Mouse (Mus musculus) MEL (cell line): ENCODE data around the gene Slc20a1.

Source experiments
- CTCF ChIP-seq, 3 experiments: IDR thresholded peaks in 2 of 3; conservative IDR thresholded peaks in 1 of 3; 2 replicates each; pipeline ENCODE4 v1.5.1; 2011 to 2012; ENCODE audit warnings: low read length in 3 of 3, low read depth in 2 of 3, mild to moderate bottlenecking in 2 of 3, improper control_type of control experiment in 1 of 3, inconsistent platforms in 1 of 3, mixed read lengths in 1 of 3, moderate library complexity in 1 of 3; ENCODE audit not compliant: control insufficient read depth in 1 of 3, insufficient read depth in 1 of 3, poor library complexity in 1 of 3, severe bottlenecking in 1 of 3
- EP300 ChIP-seq, 2 experiments: IDR thresholded peaks; 2 replicates each; pipeline ENCODE4 v1.6.1; 2011; ENCODE audit warnings: improper control_type of control experiment in 2 of 2, low read length in 2 of 2, low read depth in 1 of 2, mild to moderate bottlenecking in 1 of 2
- ETS1 ChIP-seq: IDR thresholded peaks from 2 replicates; pipeline ENCODE4 v1.6.1; 2012; ENCODE audit warnings: low read depth, mild to moderate bottlenecking, inconsistent platforms, low read length, improper control_type of control experiment, moderate library complexity
- HCFC1 ChIP-seq: IDR thresholded peaks from 2 replicates; pipeline ENCODE4 v1.6.1; 2012; ENCODE audit warnings: low read depth, mild to moderate bottlenecking, inconsistent platforms, low read length, improper control_type of control experiment, moderate library complexity
- MAFK ChIP-seq: IDR thresholded peaks from 2 replicates; pipeline ENCODE4 v1.6.1; 2011; ENCODE audit warnings: low read depth, mild to moderate bottlenecking, low read length, improper control_type of control experiment, borderline replicate concordance
- MAZ ChIP-seq: IDR thresholded peaks from 2 replicates; pipeline ENCODE4 v1.6.1; 2012; ENCODE audit warnings: low read depth, mild to moderate bottlenecking, inconsistent platforms, low read length, improper control_type of control experiment
- POLR2A ChIP-seq, 2 experiments: IDR thresholded peaks; 2 replicates each; pipeline ENCODE4 v1.6.1; 2011 to 2012; ENCODE audit warnings: low read length in 2 of 2, mild to moderate bottlenecking in 2 of 2, control low read depth in 1 of 2, improper control_type of control experiment in 1 of 2, low read depth in 1 of 2, moderate library complexity in 1 of 2; ENCODE audit not compliant: control insufficient read depth in 1 of 2, insufficient read depth in 1 of 2, poor library complexity in 1 of 2
- POLR2AphosphoS5 ChIP-seq: IDR thresholded peaks from 2 replicates; pipeline ENCODE4 v1.6.1; 2012; ENCODE audit warnings: low read depth, borderline replicate concordance, mild to moderate bottlenecking, inconsistent platforms, low read length, moderate library complexity, mixed read lengths
- RAD21 ChIP-seq: IDR thresholded peaks from 2 replicates; pipeline ENCODE4 v1.6.1; 2011; ENCODE audit warnings: mild to moderate bottlenecking, low read depth, low read length, improper control_type of control experiment
- TBP ChIP-seq: IDR thresholded peaks from 2 replicates; pipeline ENCODE4 v1.8.0; 2011; ENCODE audit warnings: low read depth, low read length, improper control_type of control experiment
- TCF12 ChIP-seq: IDR thresholded peaks from 2 replicates; pipeline ENCODE4 v1.6.1; 2014; ENCODE audit warnings: low read depth, mild to moderate bottlenecking, inconsistent platforms, low read length, improper control_type of control experiment, moderate library complexity
- USF1 ChIP-seq: IDR thresholded peaks from 2 replicates; pipeline ENCODE4 v1.6.1; 2014; ENCODE audit warnings: low read depth, mild to moderate bottlenecking, inconsistent platforms, low read length, improper control_type of control experiment, moderate library complexity
- USF2 ChIP-seq, 2 experiments: IDR thresholded peaks; 2 replicates each; pipeline ENCODE4 v1.6.1; 2011 to 2012; ENCODE audit warnings: improper control_type of control experiment in 2 of 2, low read length in 2 of 2, borderline replicate concordance in 1 of 2, inconsistent platforms in 1 of 2, low read depth in 1 of 2, mild to moderate bottlenecking in 1 of 2; ENCODE audit not compliant: insufficient read depth in 1 of 2
- ZMIZ1 ChIP-seq: IDR thresholded peaks from 2 replicates; pipeline ENCODE4 v1.6.1; 2012; ENCODE audit warnings: low read depth, mild to moderate bottlenecking, inconsistent platforms, low read length, improper control_type of control experiment, moderate library complexity

DNA sequence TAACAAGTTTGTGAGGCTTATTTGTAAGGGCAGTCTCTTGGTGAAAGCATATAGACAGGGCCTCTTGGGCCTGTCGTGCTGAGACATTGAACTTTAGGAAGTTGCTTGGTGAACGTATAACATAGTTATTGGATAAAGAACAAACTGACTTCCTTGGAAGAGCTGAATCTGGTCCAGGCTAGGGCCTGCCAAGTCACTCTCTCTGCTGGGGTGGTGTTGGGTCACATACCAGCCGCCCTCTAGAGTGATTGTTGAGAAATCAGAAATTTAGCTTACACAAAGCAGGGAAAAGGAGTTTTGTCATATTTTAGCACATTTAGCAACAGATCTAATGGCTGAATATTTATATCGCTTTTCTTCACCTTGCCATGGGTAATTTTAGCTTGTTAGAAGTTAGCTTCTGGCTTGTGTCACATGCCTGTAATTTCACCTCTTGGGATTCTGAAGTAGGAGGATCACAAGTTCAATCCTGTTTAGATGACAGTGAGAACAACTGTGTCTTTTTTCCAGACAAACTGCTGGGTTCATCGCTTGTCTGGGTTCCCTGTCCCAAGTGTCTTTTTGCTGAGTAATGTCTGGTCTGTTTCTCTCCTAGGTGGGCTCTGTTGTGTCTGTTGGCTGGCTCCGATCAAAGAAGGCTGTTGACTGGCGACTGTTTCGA, 11.7 kb downstream of the Slc20a1 start:
- TF ChIP-seq EP300 (IDR thresholded peaks at IDR 0.05; ENCODE audit: low read depth in 1 of 2, low read length in 2 of 2) (no peak), ZMIZ1 (no peak), RAD21 (no peak), CTCF (IDR thresholded peaks at IDR 0.05 in 2 of 3, conservative IDR thresholded peaks at IDR 0.05 in 1 of 3; ENCODE audit: control insufficient read depth in 1 of 3, insufficient read depth in 1 of 3, low read depth in 2 of 3, low read length in 3 of 3, poor library complexity in 1 of 3, severe bottlenecking in 1 of 3) (no peak), HCFC1 (no peak), MAFK (no peak), USF2 (IDR thresholded peaks at IDR 0.05; ENCODE audit: borderline replicate concordance in 1 of 2, insufficient read depth in 1 of 2, low read depth in 1 of 2, low read length in 2 of 2) (no peak), TBP (no peak), MAZ (no peak), POLR2AphosphoS5 (no peak), TCF12 (no peak), USF1 (no peak), POLR2A (IDR thresholded peaks at IDR 0.05; ENCODE audit: control insufficient read depth in 1 of 2, insufficient read depth in 1 of 2, low read depth in 1 of 2, low read length in 2 of 2, poor library complexity in 1 of 2) (no peak), ETS1 (no peak)
